Mouse (Mus musculus): ENCODE results near the gene Ndufa1. TPM values are rescaled to one million over a fixed set of nuclear protein-coding genes. Genes with fewer than 3 reads are reported as not detected.
A peak's percentile ranks its signal among the peaks of the same experiment; 100 is the strongest.
"Not testable (repeated sequence)": the region's sequence is repeated elsewhere in the genome, so short reads cannot be mapped to it uniquely, and the experiment has no call there.

Gene Ndufa1
- total and polyA plus RNA-seq, 2 experiments from 2014 or later, result 337 to 1,804 TPM

DNA sequence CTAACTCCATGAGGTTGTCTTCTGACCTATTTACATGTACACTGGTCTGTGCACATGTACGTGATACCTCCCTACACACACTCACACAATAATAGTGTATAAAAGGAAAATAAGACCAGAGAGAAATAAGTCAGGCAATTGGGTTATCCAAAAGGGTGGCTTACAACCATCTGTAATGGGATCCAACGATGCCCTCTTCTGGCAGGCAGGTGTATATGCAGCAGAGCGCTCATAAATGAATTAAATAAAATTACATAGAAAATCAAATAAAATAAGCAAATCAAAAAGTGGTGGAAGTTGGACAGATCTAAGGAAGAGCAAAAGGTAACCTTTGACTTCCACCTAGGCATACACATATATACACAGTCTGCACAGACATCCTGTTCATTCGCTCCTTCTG, 33.1 kb downstream of the Ndufa1 start:
- ATAC-seq (ENCODE audit: insufficient read depth, low read depth) (no peak), DNase-seq (ENCODE audit: low spot score) (no peak)
- no peak overlapping the region for H3K4me3 ChIP-seq (ENCODE audit: low read depth, low read length)
- no peak overlapping the region for H3K27ac ChIP-seq (ENCODE audit: low read depth)
- no peaks in the 10 kb centered on the region; the same call in 1 of the 2 replicates for H3K36me3 ChIP-seq (replicated peaks; ENCODE audit: control insufficient read depth, insufficient read depth, low read length)
- H3K4me2 ChIP-seq (ENCODE audit: low read depth, low read length), result no peak overlapping the region
- H3K27me3 ChIP-seq (ENCODE audit: control insufficient read depth, insufficient read depth, low read length), result no peaks in the 10 kb centered on the region
- TF ChIP-seq EP300 (IDR thresholded peaks at IDR 0.05; ENCODE audit: low read depth) (no peak), CTCF (IDR thresholded peaks at IDR 0.05; ENCODE audit: low read depth) (peak; percentile 32)
- H3K9me3 ChIP-seq (replicated peaks; ENCODE audit: control insufficient read depth, low read length), result no peaks in the 10 kb centered on the region
- H3K9ac ChIP-seq (replicated peaks; ENCODE audit: low read depth, low read length), result no peak overlapping the region
- WGBS, result 58% methylated on average over 4 of the region's 4 CpGs
- H3K4me1 ChIP-seq (ENCODE audit: control insufficient read depth, insufficient read depth), result no peaks in the 10 kb centered on the region

GRCm38 (mm10) chrX:37144954-37145353, 46.0 kb downstream of the Ndufa1 start:
- WGBS, result 93% methylated on average over 2 of the region's 2 CpGs
- Histone ChIP-seq H3K9me3 (replicated peaks; ENCODE audit: control insufficient read depth, low read length) (no peaks in the 10 kb centered on the region), H3K4me3 (ENCODE audit: low read depth, low read length) (no peak overlapping the region), H3K36me3 (replicated peaks; ENCODE audit: control insufficient read depth, insufficient read depth, low read length) (peaks cover 13% of the 10 kb centered on the region; the same call in 1 of the 2 replicates), H3K4me2 (ENCODE audit: low read depth, low read length) (no peak overlapping the region), H3K9ac (replicated peaks; ENCODE audit: low read depth, low read length) (no peak overlapping the region), H3K27me3 (ENCODE audit: control insufficient read depth, insufficient read depth, low read length) (no peaks in the 10 kb centered on the region), H3K4me1 (ENCODE audit: control insufficient read depth, insufficient read depth) (no peaks in the 10 kb centered on the region), H3K27ac (ENCODE audit: low read depth) (no peak overlapping the region)
- DNase-seq (ENCODE audit: low spot score) (no peak), ATAC-seq (ENCODE audit: insufficient read depth, low read depth) (no peak)
- TF ChIP-seq CTCF (IDR thresholded peaks at IDR 0.05; ENCODE audit: low read depth) (peak; percentile 24), EP300 (IDR thresholded peaks at IDR 0.05; ENCODE audit: low read depth) (no peak)

GRCm38 (mm10) chrX:37144498-37144897, 46.5 kb downstream of the Ndufa1 start:
- H3K4me2 ChIP-seq (ENCODE audit: low read depth, low read length); DNase-seq (ENCODE audit: low spot score); H3K9me3 ChIP-seq (replicated peaks; ENCODE audit: control insufficient read depth, low read length); H3K4me1 ChIP-seq (ENCODE audit: control insufficient read depth, insufficient read depth); H3K27me3 ChIP-seq (ENCODE audit: control insufficient read depth, insufficient read depth, low read length); H3K9ac ChIP-seq (replicated peaks; ENCODE audit: low read depth, low read length); H3K4me3 ChIP-seq (ENCODE audit: low read depth, low read length); ATAC-seq (ENCODE audit: insufficient read depth, low read depth); H3K27ac ChIP-seq (ENCODE audit: low read depth): not testable (repeated sequence)
- peaks cover 13% of the 10 kb centered on the region; the same call in 1 of the 2 replicates for H3K36me3 ChIP-seq (replicated peaks; ENCODE audit: control insufficient read depth, insufficient read depth, low read length)
- no CpG with 5 or more reads among the region's 4 CpGs for WGBS

GRCm38 (mm10) chrX:37141732-37142131, 49.2 kb downstream of the Ndufa1 start:
- no peaks in the 10 kb centered on the region for H3K4me1 ChIP-seq (ENCODE audit: control insufficient read depth, insufficient read depth)
- no peak overlapping the region for H3K4me3 ChIP-seq (ENCODE audit: low read depth, low read length)
- ATAC-seq (ENCODE audit: insufficient read depth, low read depth) (no peak), DNase-seq (ENCODE audit: low spot score) (no peak)
- no peaks in the 10 kb centered on the region for H3K27me3 ChIP-seq (ENCODE audit: control insufficient read depth, insufficient read depth, low read length)
- H3K27ac ChIP-seq (ENCODE audit: low read depth), result no peak overlapping the region
- no peak overlapping the region for H3K9ac ChIP-seq (replicated peaks; ENCODE audit: low read depth, low read length)
- H3K9me3 ChIP-seq (replicated peaks; ENCODE audit: control insufficient read depth, low read length), result no peaks in the 10 kb centered on the region
- 0 out of 2 replicates have a peak, but pooled peaks cover 23% of the 10 kb centered on the region for H3K36me3 ChIP-seq (replicated peaks; ENCODE audit: control insufficient read depth, insufficient read depth, low read length)
- no peak for TF ChIP-seq EP300 (IDR thresholded peaks at IDR 0.05; ENCODE audit: low read depth)
- no peak for TF ChIP-seq CTCF (IDR thresholded peaks at IDR 0.05; ENCODE audit: low read depth)
- WGBS, result 73% methylated on average over 3 of the region's 3 CpGs
- no peak overlapping the region for H3K4me2 ChIP-seq (ENCODE audit: low read depth, low read length)

Other genes with a start within 250 kb of the Ndufa1 start
- gene Sept6, start 199.4 kb downstream of the Ndufa1 start, total RNA-seq (2014; rRNA removed; ENCODE audit: low replicate concordance), result 53.1 and 73.5 TPM in 2 replicates
- gene Sept6, start 199.4 kb downstream of the Ndufa1 start, polyA plus RNA-seq (2015; fragmentation: Nextera tagmentation; extraction: Ambion mirVana), result 22.1 and 22.3 TPM in 2 replicates
- gene Sowahd, start 142.3 kb downstream of the Ndufa1 start, total RNA-seq (2014; rRNA removed; ENCODE audit: low replicate concordance), result not detected in 2 replicates
- gene Sowahd, start 142.3 kb downstream of the Ndufa1 start, polyA plus RNA-seq (2015; fragmentation: Nextera tagmentation; extraction: Ambion mirVana), result not detected in 2 replicates
- gene Rpl39, start 105.8 kb downstream of the Ndufa1 start, total RNA-seq (2014; rRNA removed; ENCODE audit: low replicate concordance), result 148 and 167 TPM in 2 replicates
- gene Rpl39, start 105.8 kb downstream of the Ndufa1 start, polyA plus RNA-seq (2015; fragmentation: Nextera tagmentation; extraction: Ambion mirVana), result 403 and 426 TPM in 2 replicates
- 8.1 and 10.2 TPM in 2 replicates for gene Upf3b, start 80.8 kb downstream of the Ndufa1 start, total RNA-seq (2014; rRNA removed; ENCODE audit: low replicate concordance)
- gene Upf3b, start 80.8 kb downstream of the Ndufa1 start, polyA plus RNA-seq (2015; fragmentation: Nextera tagmentation; extraction: Ambion mirVana), result 9.3 and 10.6 TPM in 2 replicates
- 8.1 and 13.8 TPM in 2 replicates for gene Nkap, start 64.4 kb downstream of the Ndufa1 start, total RNA-seq (2014; rRNA removed; ENCODE audit: low replicate concordance)
- gene Nkap, start 64.4 kb downstream of the Ndufa1 start, polyA plus RNA-seq (2015; fragmentation: Nextera tagmentation; extraction: Ambion mirVana), result 8.2 and 9.2 TPM in 2 replicates
- not detected in 2 replicates for gene Akap14, start 22.3 kb downstream of the Ndufa1 start, total RNA-seq (2014; rRNA removed; ENCODE audit: low replicate concordance)
- 0.05 and 0.07 TPM in 2 replicates for gene Akap14, start 22.3 kb downstream of the Ndufa1 start, polyA plus RNA-seq (2015; fragmentation: Nextera tagmentation; extraction: Ambion mirVana)
- gene Rnf113a1, start 82 bp upstream of the Ndufa1 start, total RNA-seq (2014; rRNA removed; ENCODE audit: low replicate concordance), result not detected in 2 replicates
- 5.5 and 5.6 TPM in 2 replicates for gene Rnf113a1, start 82 bp upstream of the Ndufa1 start, polyA plus RNA-seq (2015; fragmentation: Nextera tagmentation; extraction: Ambion mirVana)
- gene Gm9, start 19.9 kb upstream of the Ndufa1 start, total RNA-seq (2014; rRNA removed; ENCODE audit: low replicate concordance), result not detected in 2 replicates
- not detected in 2 replicates for gene Gm9, start 19.9 kb upstream of the Ndufa1 start, polyA plus RNA-seq (2015; fragmentation: Nextera tagmentation; extraction: Ambion mirVana)
- gene Rhox1, start 31.1 kb upstream of the Ndufa1 start, total RNA-seq (2014; rRNA removed; ENCODE audit: low replicate concordance), result not detected in 2 replicates
- gene Rhox1, start 31.1 kb upstream of the Ndufa1 start, polyA plus RNA-seq (2015; fragmentation: Nextera tagmentation; extraction: Ambion mirVana), result not detected in 2 replicates
- gene Rhox2a, start 53.8 kb upstream of the Ndufa1 start, total RNA-seq (2014; rRNA removed; ENCODE audit: low replicate concordance), result not detected in 2 replicates
- not detected in 2 replicates for gene Rhox2a, start 53.8 kb upstream of the Ndufa1 start, polyA plus RNA-seq (2015; fragmentation: Nextera tagmentation; extraction: Ambion mirVana)
- not detected in 2 replicates for gene Rhox3a, start 58.8 kb upstream of the Ndufa1 start, total RNA-seq (2014; rRNA removed; ENCODE audit: low replicate concordance)
- not detected in 2 replicates for gene Rhox3a, start 58.8 kb upstream of the Ndufa1 start, polyA plus RNA-seq (2015; fragmentation: Nextera tagmentation; extraction: Ambion mirVana)
- not detected in 2 replicates for gene Rhox4a, start 74.2 kb upstream of the Ndufa1 start, total RNA-seq (2014; rRNA removed; ENCODE audit: low replicate concordance)
- gene Rhox4a, start 74.2 kb upstream of the Ndufa1 start, polyA plus RNA-seq (2015; fragmentation: Nextera tagmentation; extraction: Ambion mirVana), result not detected in 2 replicates
- not detected in 2 replicates for gene Rhox3a2, start 188.9 kb upstream of the Ndufa1 start, total RNA-seq (2014; rRNA removed; ENCODE audit: low replicate concordance)
- not detected in 2 replicates for gene Rhox3a2, start 188.9 kb upstream of the Ndufa1 start, polyA plus RNA-seq (2015; fragmentation: Nextera tagmentation; extraction: Ambion mirVana)
- not detected in 2 replicates for gene Rhox4a2, start 199.7 kb upstream of the Ndufa1 start, total RNA-seq (2014; rRNA removed; ENCODE audit: low replicate concordance)
- 0.22 TPM in 2 replicates for gene Rhox4a2, start 199.7 kb upstream of the Ndufa1 start, polyA plus RNA-seq (2015; fragmentation: Nextera tagmentation; extraction: Ambion mirVana)
- not detected in 2 replicates for gene Rhox2b, start 220.9 kb upstream of the Ndufa1 start, total RNA-seq (2014; rRNA removed; ENCODE audit: low replicate concordance)
- gene Rhox2b, start 220.9 kb upstream of the Ndufa1 start, polyA plus RNA-seq (2015; fragmentation: Nextera tagmentation; extraction: Ambion mirVana), result not detected in 2 replicates
- not detected in 2 replicates for gene Rhox4b, start 241.3 kb upstream of the Ndufa1 start, total RNA-seq (2014; rRNA removed; ENCODE audit: low replicate concordance)
- gene Rhox4b, start 241.3 kb upstream of the Ndufa1 start, polyA plus RNA-seq (2015; fragmentation: Nextera tagmentation; extraction: Ambion mirVana), result not detected in 2 replicates